Mouse (Mus musculus): Measurements from ENCODE around the gene Nol4l. TPM values are rescaled to one million over a fixed set of nuclear protein-coding genes. Genes with fewer than 3 reads are reported as not detected.
"Not testable (repeated sequence)": the region's sequence is repeated elsewhere in the genome, so short reads cannot be mapped to it uniquely, and the experiment has no call there.

Nol4l gene
- polyA plus RNA-seq, 1 experiment: 29.2 TPM

DNA sequence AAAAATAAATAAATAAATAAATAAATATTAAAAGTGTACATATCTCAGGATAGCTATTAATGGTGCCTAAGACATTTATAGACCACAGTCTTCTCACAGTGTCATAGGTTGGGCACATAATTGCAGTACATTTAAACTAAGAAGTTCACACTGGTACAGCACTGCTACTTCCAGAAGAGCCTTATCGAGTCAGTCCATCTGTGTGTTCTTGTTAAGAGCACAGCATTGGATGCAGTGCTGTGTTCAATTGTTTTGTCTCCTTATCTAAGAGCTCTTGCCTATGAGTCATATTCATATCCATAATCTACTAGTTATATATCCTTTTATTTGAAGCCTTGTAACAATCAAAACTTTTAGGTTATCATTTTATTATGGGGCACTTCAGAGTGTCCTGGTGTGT, 149.3 kb downstream of the Nol4l start:
- 47% methylated on average over 1 of the region's 1 CpGs for WGBS
- no peak for DNase-seq (ENCODE audit: low read depth, low spot score)

DNA sequence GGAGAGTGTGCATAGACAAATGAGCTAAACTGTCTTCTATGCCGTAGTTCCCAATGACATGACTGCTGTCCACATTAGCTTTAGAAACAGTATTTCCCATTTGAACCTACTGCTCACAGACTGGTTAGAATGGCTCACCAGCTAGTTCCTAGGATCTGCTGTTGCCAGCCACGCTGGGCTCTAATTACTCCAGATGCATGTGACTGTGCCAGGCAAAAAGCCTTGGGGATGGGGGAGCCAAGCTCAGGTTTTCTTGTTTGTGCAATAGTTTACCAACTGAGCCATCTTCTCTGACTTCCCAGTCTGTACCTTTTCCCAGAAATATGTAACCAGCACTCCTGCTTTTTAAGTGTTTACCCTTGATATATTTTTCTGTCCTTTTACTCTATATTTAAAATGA, 154.4 kb downstream of the Nol4l start:
- 85% methylated on average over 2 of the region's 2 CpGs for WGBS
- DNase-seq (ENCODE audit: low read depth, low spot score): no peak

DNA sequence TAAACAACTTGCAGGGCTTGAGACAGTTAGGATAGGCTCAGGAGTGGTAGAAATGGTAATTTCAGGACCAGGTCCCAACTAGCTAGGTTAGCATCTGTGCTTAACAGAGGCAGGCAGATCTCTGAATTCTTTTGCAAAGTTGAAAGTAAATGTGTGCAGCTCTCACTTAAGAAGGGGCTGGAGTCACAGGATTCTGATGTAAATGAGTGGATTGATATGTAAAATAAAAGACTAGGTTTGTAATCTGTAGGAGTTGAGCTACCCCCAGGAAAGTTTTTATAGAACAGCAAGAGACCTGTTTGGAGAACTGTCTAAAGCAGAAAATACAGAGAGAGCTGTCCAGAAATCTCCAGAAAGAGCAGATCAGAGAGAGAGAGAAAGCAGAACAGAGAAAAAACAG, 158.9 kb downstream of the Nol4l start:
- DNase-seq (ENCODE audit: low read depth, low spot score): no peak

DNA sequence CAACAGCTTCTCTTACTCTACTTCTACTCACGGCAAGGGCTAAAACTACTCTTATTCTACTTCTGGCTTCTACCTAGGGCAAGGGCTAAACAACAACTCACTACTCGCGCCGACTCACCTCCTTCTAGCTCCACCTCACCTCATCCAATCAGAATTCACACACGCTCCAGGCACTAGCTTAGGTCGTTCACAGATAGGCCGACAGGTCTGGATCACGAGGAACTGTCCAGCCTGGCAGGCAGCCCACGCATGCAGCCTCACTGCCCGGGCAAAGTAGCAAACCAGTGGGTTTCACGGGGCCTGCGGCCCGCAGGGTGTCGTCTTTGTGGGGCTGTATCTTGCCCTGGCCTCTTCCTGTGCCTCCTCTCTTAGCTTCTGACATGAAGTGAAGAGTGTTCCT, 165.2 kb downstream of the Nol4l start:
- 87% methylated on average over 14 of the region's 14 CpGs for WGBS
- not testable (repeated sequence) for DNase-seq (ENCODE audit: low read depth, low spot score)

GRCm38 (mm10) chr2:153361101-153361710, 168.6 kb downstream of the Nol4l start:
- WGBS: 95% methylated on average over 1 of the region's 1 CpGs
- DNase-seq (ENCODE audit: low read depth, low spot score): no peak

Other genes starting within 250 kb of the Nol4l start
- 7.1 and 9.3 TPM in 2 replicates for gene Kif3b, start 238.6 kb downstream of the Nol4l start, polyA plus RNA-seq (2012; rRNA removed)
- 8.0 and 10.3 TPM in 2 replicates for gene Asxl1, start 184.1 kb downstream of the Nol4l start, polyA plus RNA-seq (2012; rRNA removed)
- gene 4930404H24Rik, start 37.2 kb downstream of the Nol4l start, polyA plus RNA-seq (2012; rRNA removed): not detected in 2 replicates
- 22.2 and 26.1 TPM in 2 replicates for gene Commd7, start 102.8 kb upstream of the Nol4l start, polyA plus RNA-seq (2012; rRNA removed)
- 1.2 TPM in 2 replicates for gene Dnmt3b, start 119.5 kb upstream of the Nol4l start, polyA plus RNA-seq (2012; rRNA removed)
- gene Dnmt3c, start 166.7 kb upstream of the Nol4l start, polyA plus RNA-seq (2012; rRNA removed): not detected in 2 replicates
- gene Mapre1, start 211.3 kb upstream of the Nol4l start, polyA plus RNA-seq (2012; rRNA removed): 9.8 and 10.8 TPM in 2 replicates
- gene Efcab8, start 250.0 kb upstream of the Nol4l start, polyA plus RNA-seq (2012; rRNA removed): 0.07 and 0.27 TPM in 2 replicates

Measured in large intestine, adult 2 months (tissue).